Mouse (Mus musculus) myocyte (in vitro differentiated cells): ENCODE measurements around the gene Gm14391.
"Not testable (repeated sequence)": the region's sequence is repeated elsewhere in the genome, so short reads cannot be mapped to it uniquely, and the experiment has no call there.

ENCODE experiments used
- E2F4 ChIP-seq: IDR thresholded peaks from one replicate; pipeline ENCODE4 v1.6.1; 2011; ENCODE audit warnings: mild to moderate bottlenecking, control low read depth, moderate library complexity; ENCODE audit not compliant: insufficient read depth
- MAX ChIP-seq: IDR thresholded peaks from one replicate; pipeline ENCODE4 v1.6.1; 2011; ENCODE audit warnings: low read depth, mild to moderate bottlenecking, control low read depth
- MYOG ChIP-seq, 3 experiments: IDR thresholded peaks; one replicate each; pipeline ENCODE4 v1.6.1; 2011; ENCODE audit warnings: control low read depth in 2 of 3, low read depth in 2 of 3, mild to moderate bottlenecking in 2 of 3; ENCODE audit not compliant: insufficient read length in 2 of 3, control insufficient read depth in 1 of 3, insufficient read depth in 1 of 3
- POLR2A ChIP-seq: IDR thresholded peaks from one replicate; pipeline ENCODE4 v1.6.1; 2011; ENCODE audit warnings: low read depth, mild to moderate bottlenecking, control low read depth, moderate library complexity; ENCODE audit not compliant: insufficient read length
- POLR2AphosphoS2 ChIP-seq: IDR thresholded peaks from one replicate; pipeline ENCODE4 v1.6.1; 2011; ENCODE audit warnings: low read depth, control low read depth; ENCODE audit not compliant: insufficient read length
- TCF3 ChIP-seq: IDR thresholded peaks from one replicate; pipeline ENCODE4 v1.6.1; 2011; ENCODE audit warnings: low read depth, control low read depth; ENCODE audit not compliant: insufficient read length

DNA sequence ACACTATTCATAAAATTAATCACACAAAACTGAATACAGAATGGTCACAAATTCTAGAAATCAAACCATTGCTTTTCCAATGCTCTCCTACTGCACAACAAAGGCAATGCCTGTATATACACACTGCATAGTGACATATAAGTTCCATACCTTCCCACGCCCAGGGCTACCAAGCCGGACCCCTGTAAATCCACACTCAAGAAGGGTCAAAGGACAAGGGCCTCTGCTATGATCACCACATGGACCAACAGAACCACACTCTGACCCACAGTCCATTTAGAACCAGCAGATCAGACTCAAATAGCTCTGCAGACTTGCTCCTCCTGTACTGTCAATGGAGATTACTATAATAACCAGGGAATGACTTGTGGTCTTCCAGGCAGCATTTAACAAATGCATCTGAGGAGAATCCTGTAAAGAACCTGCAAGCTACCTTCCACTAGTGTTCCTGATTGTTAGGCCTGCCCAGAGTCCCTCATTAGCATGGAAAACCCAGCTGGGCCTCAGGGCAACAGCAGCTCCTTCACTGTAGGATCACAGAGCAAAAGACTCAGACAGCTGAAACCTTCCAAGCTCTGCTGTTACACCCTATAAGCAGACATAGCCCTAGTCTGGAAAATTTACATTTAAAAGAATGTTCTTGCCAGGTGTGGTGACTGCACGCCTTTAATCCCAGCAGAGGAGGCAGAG lies 33.7 kb downstream of the Gm14391 start:
- not testable (repeated sequence) for TF ChIP-seq MAX; MYOG (IDR thresholded peaks at IDR 0.05; ENCODE audit: control insufficient read depth in 1 of 3, insufficient read depth in 1 of 3, insufficient read length in 2 of 3, low read depth in 2 of 3); E2F4; POLR2A; TCF3; POLR2AphosphoS2
